Mouse (Mus musculus) forebrain, embryonic 15.5 days (tissue): Measurements from ENCODE around the gene Ralgps1. TPM values are rescaled to one million over a fixed set of nuclear protein-coding genes. Genes with fewer than 3 reads are reported as not detected.

Source experiments
- ATAC-seq: fragments of 200-750 bp; cut with Nextera tagmentation; replicated peaks from 2 replicates; pipeline ENCODE4 v1.8.0; 2017; ENCODE audit warnings: mild to moderate bottlenecking, moderate TSS enrichment, moderate library complexity
- H3K27ac ChIP-seq: fragments of 300-500 bp; sonication (generic); replicated peaks from 2 replicates; pipeline ENCODE4 v1.5.1; 2015; ENCODE audit warnings: mild to moderate bottlenecking, inconsistent platforms
- H3K27me3 ChIP-seq: fragments of 300-500 bp; sonication (generic); 2 replicates; pipeline ENCODE4 v1.6.1; 2015; ENCODE audit warnings: inconsistent platforms
- H3K36me3 ChIP-seq: fragments of 300-500 bp; sonication (generic); 2 replicates; pipeline ENCODE4 v1.6.1; 2015; ENCODE audit warnings: mild to moderate bottlenecking, inconsistent platforms
- H3K4me1 ChIP-seq: fragments of 300-500 bp; sonication (generic); 2 replicates; pipeline ENCODE4 v1.6.1; 2015; ENCODE audit warnings: inconsistent platforms
- H3K4me2 ChIP-seq: fragments of 300-500 bp; sonication (generic); replicated peaks from 2 replicates; pipeline ENCODE4 v1.6.1; 2015; ENCODE audit warnings: mild to moderate bottlenecking, inconsistent platforms
- H3K4me3 ChIP-seq: fragments of 300-500 bp; sonication (generic); 2 replicates; pipeline ENCODE4 v1.5.1; 2015; ENCODE audit warnings: mild to moderate bottlenecking, inconsistent platforms
- H3K9ac ChIP-seq: fragments of 300-500 bp; sonication (generic); replicated peaks from 2 replicates; pipeline ENCODE4 v1.6.1; 2015; ENCODE audit warnings: mild to moderate bottlenecking, inconsistent platforms
- H3K9me3 ChIP-seq: fragments of 300-500 bp; sonication (generic); 2 replicates; pipeline ENCODE4 v1.6.1; 2016; ENCODE audit warnings: inconsistent platforms
- WGBS: fragments of 180-500 bp; shearing (Covaris S2); methylation state at CpG from one replicate; pipeline ENCODE4 v1.1.7; 2015; ENCODE audit warnings: mixed read lengths; 5-methylcytosine and 5-hydroxymethylcytosine counted together
- polyA plus RNA-seq: library from polyadenylated mRNA; unstranded; fragments of >200 nt; fragmentation: Nextera tagmentation; extraction: Ambion mirVana; gene quantifications from 2 replicates; pipeline ENCODE4 v1.2.1, GENCODE M21; 2015

The Ralgps1 gene
- polyA plus RNA-seq, 1 experiment from 2014 or later: 39.1 TPM

DNA sequence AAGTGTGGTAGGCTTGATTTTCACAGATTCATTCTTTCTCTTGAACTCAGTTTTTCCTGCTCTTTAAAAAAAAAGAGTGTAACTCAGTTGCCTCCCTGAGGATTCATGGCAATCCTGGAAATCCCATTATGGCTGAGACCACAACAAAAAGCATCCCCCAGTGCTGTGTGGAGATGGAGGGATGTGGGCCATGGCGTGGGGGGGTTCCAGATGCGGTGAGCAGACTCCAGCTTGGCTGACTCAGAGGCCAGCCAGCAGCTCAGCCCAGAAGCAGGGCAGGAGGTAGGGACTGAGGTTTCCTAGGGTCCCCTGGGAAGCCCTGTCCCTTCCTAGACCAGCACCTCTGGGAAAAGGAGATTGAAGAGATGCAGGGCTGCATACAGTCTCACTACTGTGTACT is 194.4 kb downstream of the Ralgps1 start:
- ATAC-seq: no peak
- Histone ChIP-seq H3K27ac (no peak overlapping the region), H3K4me3 (no peak overlapping the region), H3K36me3 (peaks cover 15% of the 10 kb centered on the region), H3K4me2 (no peak overlapping the region), H3K9ac (no peak overlapping the region), H3K4me1 (peaks cover 28% of the 10 kb centered on the region), H3K9me3 (no peaks in the 10 kb centered on the region), H3K27me3 (no peaks in the 10 kb centered on the region)
- WGBS: 54% methylated on average over 2 of the region's 2 CpGs

DNA sequence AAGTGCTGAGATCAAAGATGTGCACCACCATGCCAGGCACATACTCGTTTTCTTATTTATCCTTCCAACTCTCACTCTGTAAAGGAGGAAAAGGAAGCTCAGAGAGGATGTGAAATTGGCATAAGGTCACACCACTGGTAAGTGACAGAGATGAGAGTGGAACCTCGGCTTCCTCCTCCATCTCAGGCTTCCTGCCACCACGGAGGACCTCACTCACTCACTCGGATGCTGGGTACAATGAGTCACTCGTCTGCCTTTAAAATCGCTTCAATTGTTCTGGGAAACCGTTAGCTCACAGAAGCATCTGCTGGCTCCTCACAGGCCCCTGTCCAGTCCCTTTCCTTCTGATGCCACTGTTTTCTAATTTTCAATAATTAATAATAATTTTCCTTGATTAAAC is 194.8 kb downstream of the Ralgps1 start:
- Histone ChIP-seq H3K4me2 (no peak overlapping the region), H3K4me3 (no peak overlapping the region), H3K9me3 (no peaks in the 10 kb centered on the region), H3K36me3 (peaks cover 15% of the 10 kb centered on the region), H3K9ac (no peak overlapping the region), H3K27ac (no peak overlapping the region), H3K4me1 (peaks cover 28% of the 10 kb centered on the region), H3K27me3 (no peaks in the 10 kb centered on the region)
- 46% methylated on average over 7 of the region's 7 CpGs for WGBS
- no peak for ATAC-seq

DNA sequence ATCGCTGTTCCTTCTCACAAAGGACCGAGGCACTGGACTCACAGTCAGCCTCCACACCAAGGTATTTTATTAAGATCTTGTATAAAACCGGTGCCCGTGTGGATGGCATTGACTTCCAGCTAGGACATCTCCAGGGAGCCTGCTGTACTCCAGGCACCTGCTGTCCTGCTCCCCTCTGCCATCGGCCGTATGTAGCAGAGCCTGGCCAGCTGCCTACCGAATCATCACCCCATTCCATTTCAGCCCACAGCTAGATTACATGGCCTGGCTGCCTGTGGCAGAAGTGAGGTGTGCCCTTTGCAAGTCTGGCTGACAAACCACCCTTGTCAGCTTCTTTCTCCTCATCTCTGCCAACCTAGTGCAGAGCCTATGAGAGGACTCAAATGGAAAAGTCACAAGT is 197.6 kb downstream of the Ralgps1 start:
- Histone ChIP-seq H3K36me3 (peaks cover 20% of the 10 kb centered on the region), H3K27me3 (no peaks in the 10 kb centered on the region), H3K4me3 (no peak overlapping the region), H3K4me2 (no peak overlapping the region), H3K9ac (no peak overlapping the region), H3K27ac (no peak overlapping the region), H3K9me3 (no peaks in the 10 kb centered on the region), H3K4me1 (peaks cover 18% of the 10 kb centered on the region)
- ATAC-seq: no peak
- 86% methylated on average over 7 of the region's 7 CpGs for WGBS

DNA sequence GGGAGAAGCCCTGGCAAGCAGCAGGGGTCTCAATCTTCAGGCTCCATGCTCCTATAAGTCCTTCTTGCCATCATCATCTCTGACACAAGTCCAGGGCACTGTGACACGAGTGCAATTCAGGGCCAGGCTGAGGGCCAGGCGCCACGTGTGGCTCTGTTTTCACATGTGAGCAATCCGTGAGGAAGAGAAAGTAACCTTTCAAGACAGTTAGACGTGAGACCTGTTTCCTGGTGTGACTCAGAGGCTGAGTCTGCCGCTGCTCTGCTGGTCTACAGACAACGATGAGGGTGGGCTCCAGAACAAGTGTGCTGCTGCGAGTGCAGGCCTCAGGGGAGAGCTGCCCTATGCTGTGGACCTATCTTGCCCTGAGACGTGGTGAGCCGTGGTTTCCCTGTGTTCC is 198.2 kb downstream of the Ralgps1 start:
- H3K4me1 ChIP-seq: peaks cover 12% of the 10 kb centered on the region
- H3K9me3 ChIP-seq: no peaks in the 10 kb centered on the region
- no peak overlapping the region for H3K9ac ChIP-seq
- H3K27ac ChIP-seq: no peak overlapping the region
- H3K27me3 ChIP-seq: no peaks in the 10 kb centered on the region
- H3K4me2 ChIP-seq: no peak overlapping the region
- WGBS: 82% methylated on average over 10 of the region's 10 CpGs
- H3K4me3 ChIP-seq: no peak overlapping the region
- peaks cover 20% of the 10 kb centered on the region for H3K36me3 ChIP-seq
- ATAC-seq: no peak

DNA sequence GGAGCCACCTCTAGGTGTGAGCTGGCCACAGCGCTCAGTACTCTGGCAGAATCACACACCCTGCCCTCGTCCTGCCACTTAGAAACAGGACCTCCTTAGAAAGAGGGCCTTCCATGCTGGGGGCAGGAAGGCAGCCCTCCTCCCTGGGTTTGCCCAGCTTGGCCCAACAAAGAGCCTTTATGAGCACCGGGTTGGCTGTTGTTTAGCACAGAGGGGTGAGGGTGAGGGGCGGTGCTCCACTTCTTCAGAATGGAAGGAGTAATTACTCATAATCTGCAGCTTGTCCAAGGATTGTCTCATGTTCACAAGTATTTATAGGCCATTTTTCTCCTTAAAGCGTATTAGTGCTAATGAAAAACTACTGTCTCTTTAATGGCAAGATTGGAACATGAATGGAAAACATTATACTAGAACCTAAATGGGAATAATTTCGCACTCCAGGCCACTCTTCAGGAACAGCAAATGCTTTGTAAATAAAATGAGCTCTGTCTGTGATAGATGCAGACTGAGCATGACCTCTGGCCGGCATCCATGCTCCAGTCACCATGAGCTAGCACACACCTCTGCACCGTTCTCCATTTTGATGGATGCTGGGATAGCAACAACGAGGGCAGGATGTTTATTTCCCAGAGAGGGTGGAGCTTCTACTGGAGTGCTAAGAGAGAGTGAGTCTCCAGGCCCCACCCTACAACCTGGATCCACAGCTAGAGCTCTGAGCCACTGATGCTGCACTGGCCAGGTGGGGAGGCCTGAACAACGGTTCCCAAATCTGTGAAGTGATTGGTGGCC is 200.3 kb downstream of the Ralgps1 start:
- peak; percentile 80 for ATAC-seq
- H3K4me1 ChIP-seq: peaks cover 12% of the 10 kb centered on the region
- no peak overlapping the region for H3K4me3 ChIP-seq
- no peaks in the 10 kb centered on the region for H3K9me3 ChIP-seq
- peak overlapping the region; percentile 56 for H3K27ac ChIP-seq
- H3K9ac ChIP-seq: no peak overlapping the region
- WGBS: 23% methylated on average over 10 of the region's 10 CpGs
- H3K4me2 ChIP-seq: no peak overlapping the region
- H3K27me3 ChIP-seq: no peaks in the 10 kb centered on the region
- H3K36me3 ChIP-seq: peaks cover 26% of the 10 kb centered on the region

DNA sequence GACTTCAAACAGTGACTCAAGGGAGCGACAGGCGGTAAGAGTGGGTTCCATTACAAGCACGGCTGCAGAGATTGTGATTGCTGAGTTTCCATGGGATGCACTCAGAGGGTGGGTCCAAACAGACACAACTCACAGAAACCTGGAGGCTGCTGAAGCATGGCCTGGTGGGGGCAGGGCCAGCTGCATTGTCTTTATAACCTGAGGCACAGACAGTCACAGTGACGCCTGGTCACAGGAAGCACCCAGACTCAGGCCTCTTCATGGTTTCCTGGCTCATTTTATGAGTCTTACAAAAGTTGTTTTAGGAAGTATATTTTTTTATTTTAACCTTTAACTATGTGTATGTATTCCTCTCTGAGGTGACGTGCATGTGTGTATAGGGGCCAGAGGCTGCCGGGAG is 201.8 kb downstream of the Ralgps1 start:
- H3K36me3 ChIP-seq: peaks cover 26% of the 10 kb centered on the region
- H3K9ac ChIP-seq: no peak overlapping the region
- no peak overlapping the region for H3K4me2 ChIP-seq
- no peaks in the 10 kb centered on the region for H3K27me3 ChIP-seq
- no peak overlapping the region for H3K27ac ChIP-seq
- ATAC-seq: no peak
- no peaks in the 10 kb centered on the region for H3K9me3 ChIP-seq
- 90% methylated on average over 6 of the region's 6 CpGs for WGBS
- peaks cover 12% of the 10 kb centered on the region for H3K4me1 ChIP-seq
- H3K4me3 ChIP-seq: no peak overlapping the region

DNA sequence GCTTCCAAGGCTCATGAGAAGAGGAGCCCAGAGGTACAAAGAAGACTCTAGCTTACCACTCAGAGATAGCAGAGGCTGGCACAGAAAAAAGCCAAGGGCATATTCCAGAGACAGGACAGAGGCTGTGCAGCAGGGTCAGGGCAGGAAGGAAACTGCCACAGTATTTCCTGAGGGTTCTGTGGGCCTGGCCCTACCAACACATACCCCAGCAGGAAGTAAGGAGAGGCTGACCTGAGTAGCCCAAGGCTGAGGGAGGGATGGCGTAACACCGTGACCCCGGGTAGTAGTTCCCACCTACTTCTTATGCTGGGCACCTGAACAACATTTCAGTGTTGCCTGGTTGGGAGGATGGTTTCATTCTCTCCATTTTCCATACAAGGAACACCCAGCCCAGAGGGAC is 204.2 kb downstream of the Ralgps1 start:
- H3K36me3 ChIP-seq: peaks cover 11% of the 10 kb centered on the region

DNA sequence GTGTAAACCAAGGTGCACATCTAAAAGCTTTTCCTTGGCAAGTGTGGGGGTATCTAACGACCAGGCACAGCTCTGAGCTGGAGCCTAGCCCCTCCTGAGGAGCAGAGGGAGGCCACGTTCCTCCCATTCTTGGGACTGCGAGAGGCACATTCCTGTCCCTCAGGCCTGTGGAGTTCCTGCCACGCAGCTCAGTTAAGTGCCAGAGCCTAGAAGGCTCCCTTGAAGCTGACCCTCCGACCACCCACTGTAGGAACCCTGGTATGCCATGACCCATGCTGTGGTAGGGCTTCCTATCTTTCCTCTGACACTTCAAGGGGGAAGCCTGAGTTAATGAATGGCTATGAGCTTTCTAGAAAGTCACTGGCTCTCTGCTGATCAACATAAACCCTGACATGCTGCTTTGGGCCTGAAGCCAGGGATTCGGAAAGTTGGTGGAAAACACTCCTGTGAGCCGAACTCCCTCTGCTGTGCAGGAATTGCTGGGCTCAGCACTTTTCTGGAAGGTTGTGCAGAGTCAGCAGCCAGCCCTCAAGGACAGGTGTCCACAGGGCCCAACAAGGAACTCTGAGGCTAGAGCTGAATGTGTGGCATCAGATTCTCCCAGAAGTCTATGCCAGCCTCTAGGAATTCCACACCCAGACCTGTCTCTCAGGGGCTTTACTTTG is 205.4 kb downstream of the Ralgps1 start:
- no peak for ATAC-seq
- Histone ChIP-seq H3K27me3 (no peaks in the 10 kb centered on the region), H3K9me3 (no peaks in the 10 kb centered on the region), H3K4me1 (peaks cover 5% of the 10 kb centered on the region), H3K27ac (peak overlapping the region; percentile 11; the same call in 1 of the 2 replicates), H3K9ac (no peak overlapping the region), H3K4me3 (no peak overlapping the region), H3K36me3 (peaks cover 11% of the 10 kb centered on the region; the same call in 1 of the 2 replicates), H3K4me2 (no peak overlapping the region)
- 62% methylated on average over 7 of the region's 7 CpGs for WGBS

More for the DNA sequence above, 204.2 kb downstream of the Ralgps1 start:
- Histone ChIP-seq H3K4me1 (peaks cover 12% of the 10 kb centered on the region), H3K9ac (no peak overlapping the region), H3K4me3 (no peak overlapping the region), H3K9me3 (no peaks in the 10 kb centered on the region), H3K4me2 (no peak overlapping the region), H3K27me3 (no peaks in the 10 kb centered on the region), H3K27ac (no peak overlapping the region)
- WGBS: 96% methylated on average over 3 of the region's 3 CpGs
- no peak for ATAC-seq

DNA sequence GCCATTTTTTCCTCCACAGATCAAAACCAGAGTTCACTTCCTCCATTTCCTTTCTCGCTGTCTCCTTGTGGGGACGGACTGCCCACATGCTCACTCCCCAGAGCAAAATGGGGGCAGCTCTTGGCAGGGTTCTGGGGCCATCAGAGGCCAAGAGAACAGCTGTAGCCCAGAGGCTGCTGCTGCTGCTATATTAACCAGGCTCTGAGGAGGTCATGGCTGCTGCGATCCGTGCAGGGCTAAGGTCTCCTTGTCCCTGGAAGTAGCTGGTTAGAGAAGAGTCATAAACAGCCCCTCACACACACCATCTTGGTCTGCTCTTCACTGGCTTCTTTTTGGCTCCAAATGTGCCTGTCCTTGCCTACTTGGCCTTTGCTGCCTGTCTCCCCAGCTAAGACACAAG is 206.1 kb downstream of the Ralgps1 start:
- no peak overlapping the region for H3K4me2 ChIP-seq
- peaks cover 11% of the 10 kb centered on the region; the same call in 1 of the 2 replicates for H3K36me3 ChIP-seq
- no peaks in the 10 kb centered on the region for H3K4me1 ChIP-seq
- WGBS: 92% methylated on average over 4 of the region's 4 CpGs
- no peak overlapping the region for H3K9ac ChIP-seq
- no peak for ATAC-seq
- no peak overlapping the region for H3K4me3 ChIP-seq
- no peaks in the 10 kb centered on the region for H3K9me3 ChIP-seq
- H3K27me3 ChIP-seq: no peaks in the 10 kb centered on the region
- H3K27ac ChIP-seq: peak overlapping the region; percentile 11

DNA sequence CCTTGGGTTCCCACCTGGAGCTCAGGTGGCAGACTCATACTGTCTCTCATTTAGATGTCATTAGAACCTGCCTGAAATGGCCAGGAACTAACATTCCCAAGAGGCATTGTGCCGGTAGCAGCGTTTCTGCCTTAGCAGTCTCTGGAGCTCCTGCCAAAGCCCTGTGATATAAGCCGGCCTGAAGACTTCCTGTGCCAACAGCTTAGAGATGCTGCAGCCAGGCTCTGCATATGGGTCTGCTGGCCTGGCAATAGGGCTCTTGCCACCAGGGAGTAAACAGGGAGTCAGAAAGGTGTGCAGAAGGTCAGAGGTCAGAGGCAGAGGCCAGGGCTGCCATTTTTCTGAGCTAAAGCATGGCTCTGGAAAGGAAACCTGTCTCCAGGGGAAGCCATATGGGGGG is 206.6 kb downstream of the Ralgps1 start:
- 70% methylated on average over 3 of the region's 3 CpGs for WGBS
- Histone ChIP-seq H3K4me2 (no peak overlapping the region), H3K9ac (no peak overlapping the region), H3K36me3 (peaks cover 10% of the 10 kb centered on the region), H3K27ac (0 out of 2 replicates have a peak overlapping the region, but pooled peaks have one; percentile 11), H3K27me3 (no peaks in the 10 kb centered on the region), H3K4me1 (no peaks in the 10 kb centered on the region), H3K4me3 (no peak overlapping the region), H3K9me3 (no peaks in the 10 kb centered on the region)
- ATAC-seq: no peak

DNA sequence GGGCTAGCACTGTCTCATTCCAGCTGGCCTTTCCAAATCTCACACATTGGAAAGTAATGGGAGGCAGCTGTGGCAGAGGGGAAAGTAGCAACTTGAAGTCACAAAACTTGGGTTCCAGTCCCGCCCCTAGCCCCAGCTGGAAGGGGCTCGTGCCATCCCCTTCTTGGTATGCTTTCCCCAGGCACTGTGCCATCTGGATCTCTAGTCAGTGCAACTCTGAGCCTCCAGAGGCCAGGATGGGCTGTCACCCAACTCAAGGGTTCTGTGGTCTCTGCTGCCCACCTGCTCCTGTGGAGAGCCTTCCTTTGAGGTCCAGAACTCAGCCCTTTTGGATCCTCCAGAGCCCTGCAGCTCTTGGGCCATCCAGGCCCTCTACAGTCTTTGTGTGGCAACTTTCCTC is 209.2 kb downstream of the Ralgps1 start:
- WGBS: 75% methylated on average over 2 of the region's 2 CpGs
- Histone ChIP-seq H3K36me3 (peaks cover 12% of the 10 kb centered on the region; the same call in 1 of the 2 replicates), H3K9me3 (no peaks in the 10 kb centered on the region), H3K4me2 (no peak overlapping the region), H3K27me3 (no peaks in the 10 kb centered on the region), H3K4me1 (no peaks in the 10 kb centered on the region), H3K27ac (no peak overlapping the region), H3K9ac (no peak overlapping the region), H3K4me3 (no peak overlapping the region)
- ATAC-seq: no peak

DNA sequence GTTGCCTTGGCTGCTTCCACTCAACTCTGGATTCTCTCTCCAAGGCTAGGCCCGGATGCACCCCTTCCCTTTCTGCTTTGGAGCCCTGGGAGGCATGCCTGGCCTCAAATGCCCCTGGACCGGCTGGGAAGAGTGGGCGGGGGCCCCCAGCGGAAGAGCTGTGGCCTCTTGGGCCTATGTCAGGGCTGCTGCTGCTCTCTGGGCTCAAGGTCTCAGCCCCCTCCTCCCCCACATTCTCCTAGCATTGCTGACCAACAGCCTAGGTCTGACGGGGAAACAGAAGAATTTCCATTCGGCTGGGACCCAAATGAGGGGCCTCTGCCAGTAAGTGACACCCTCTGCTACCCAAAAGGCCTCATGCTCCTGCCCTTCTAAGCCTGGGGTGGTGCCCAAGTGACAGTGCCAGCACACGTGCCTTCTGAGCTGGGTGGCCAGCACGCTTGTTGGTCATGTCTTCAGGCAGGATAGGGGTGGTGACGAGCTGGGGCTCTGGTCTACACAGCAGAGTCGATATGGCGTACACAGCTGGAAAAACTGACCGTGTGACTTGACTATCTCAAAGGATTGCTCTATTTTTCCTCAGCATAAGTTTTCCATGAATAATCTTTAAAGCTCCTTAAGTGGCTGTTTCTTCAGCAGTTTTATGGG is 210.8 kb downstream of the Ralgps1 start:
- Histone ChIP-seq H3K27ac (no peak overlapping the region), H3K36me3 (peaks cover 14% of the 10 kb centered on the region; the same call in 1 of the 2 replicates), H3K4me3 (no peak overlapping the region), H3K4me2 (no peak overlapping the region), H3K4me1 (no peaks in the 10 kb centered on the region), H3K9ac (no peak overlapping the region), H3K27me3 (no peaks in the 10 kb centered on the region), H3K9me3 (no peaks in the 10 kb centered on the region)
- WGBS: 83% methylated on average over 12 of the region's 12 CpGs
- ATAC-seq: no peak
